Comparison of ENCODE assay signal across 18 mouse cellular contexts in the genomic region with DNA sequence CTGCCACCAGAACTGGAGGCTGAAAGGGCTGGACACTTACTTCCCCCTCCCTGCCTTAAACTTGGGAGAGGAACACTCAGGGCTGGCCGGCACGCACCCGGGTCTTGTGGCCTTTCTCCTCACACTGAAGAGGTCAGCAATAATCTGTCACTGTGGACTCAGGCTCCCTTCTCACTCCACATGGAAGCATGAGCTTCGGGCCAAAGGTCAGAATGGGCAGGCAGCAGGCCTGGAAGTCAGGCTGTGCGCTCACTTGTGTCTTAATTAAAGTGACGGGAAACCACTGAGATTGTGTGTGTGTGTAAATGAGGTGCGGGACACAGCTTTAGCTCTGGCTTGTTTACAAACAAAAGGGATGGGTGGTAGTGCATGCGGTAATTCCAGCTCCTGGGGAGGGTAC. TPM values are rescaled to one million over a fixed set of nuclear protein-coding genes. Genes with fewer than 3 reads are reported as not detected.
DNase-seq lines count a peak whose midpoint lies in the region; ATAC-seq and TF ChIP-seq lines count a peak whose summit lies in the region.
"Had no signal": no experiment of that assay in that cellular context is flagged by ENCODE, and none has a peak within 500 bp of the region (broad histone marks: within the 10 kb centered on the region; RNA-seq: fewer than 3 reads in every experiment).

No protein-coding gene starts in this region.

- no peak for DNase-seq in G1E (ENCODE audit: low spot score)
- DNase-seq in kidney, adult 2 months: peak; percentile 91
- DNase-seq in liver, embryonic 13.5 days: no peak
- no peak for DNase-seq in urinary bladder, adult 2 months (ENCODE audit: low spot score)
- DNase-seq: B cell, adult 2 months; cerebellum, postnatal 10 days; heart, adult 11 months; thymus, postnatal 14 days had no signal

- no peak overlapping the region for H3K4me3 ChIP-seq in forebrain, embryonic 13.5 days
- no peak overlapping the region for H3K4me3 ChIP-seq in forebrain, embryonic 12.5 days (replicated peaks)
- H3K4me3 ChIP-seq in G1E (ENCODE audit: low read depth, low read length): peak overlapping the region; percentile 40; the same call in 1 of the 2 replicates
- no peak overlapping the region for H3K4me3 ChIP-seq in kidney, adult 2 months (ENCODE audit: insufficient read depth, low read depth, low read length)
- H3K4me3 ChIP-seq in liver, embryonic 13.5 days (replicated peaks): no peak overlapping the region
- H3K4me3 ChIP-seq: embryonic facial prominence, embryonic 13.5 days; hindbrain, embryonic 13.5 days; lung, embryonic 15.5 days; stomach, embryonic 15.5 days had no signal

- 78% methylated on average over 8 of the region's 8 CpGs for WGBS in forebrain, embryonic 13.5 days
- WGBS in forebrain, embryonic 12.5 days: 75% methylated on average over 8 of the region's 8 CpGs
- WGBS in kidney, adult 2 months: 42% methylated on average over 8 of the region's 8 CpGs
- WGBS in liver, embryonic 13.5 days (ENCODE audit: insufficient replicate concordance): 79% methylated on average over 8 of the region's 8 CpGs

- no peak for TF ChIP-seq CTCF in G1E (IDR thresholded peaks at IDR 0.05; ENCODE audit: low read depth, low read length)
- TF ChIP-seq CTCF in kidney, adult 2 months (conservative IDR thresholded peaks at IDR 0.05; ENCODE audit: insufficient read depth, insufficient read length, low read depth, low read length): no peak

- no peak overlapping the region for H3K27ac ChIP-seq in forebrain, embryonic 13.5 days
- H3K27ac ChIP-seq in forebrain, embryonic 12.5 days: no peak overlapping the region
- H3K27ac ChIP-seq in kidney, adult 2 months (ENCODE audit: insufficient read depth, low read depth, low read length): peak overlapping the region; percentile 66
- H3K27ac ChIP-seq in liver, embryonic 13.5 days: peak overlapping the region; percentile 45
- H3K27ac ChIP-seq: embryonic facial prominence, embryonic 13.5 days; hindbrain, embryonic 13.5 days; lung, embryonic 15.5 days; stomach, embryonic 15.5 days had no signal

- H3K27me3 ChIP-seq in forebrain, embryonic 13.5 days: no peaks in the 10 kb centered on the region
- no peaks in the 10 kb centered on the region for H3K27me3 ChIP-seq in forebrain, embryonic 12.5 days
- no peaks in the 10 kb centered on the region for H3K27me3 ChIP-seq in G1E (ENCODE audit: insufficient read depth, low read length)
- no peaks in the 10 kb centered on the region for H3K27me3 ChIP-seq in kidney, adult 2 months (replicated peaks; ENCODE audit: control insufficient read depth, insufficient read depth, low read length)
- no peaks in the 10 kb centered on the region for H3K27me3 ChIP-seq in liver, embryonic 13.5 days
- H3K27me3 ChIP-seq: embryonic facial prominence, embryonic 13.5 days; hindbrain, embryonic 13.5 days; lung, embryonic 15.5 days; stomach, embryonic 15.5 days had no signal

- peaks cover 57% of the 10 kb centered on the region for H3K36me3 ChIP-seq in forebrain, embryonic 13.5 days (ENCODE audit: poor library complexity, severe bottlenecking)
- H3K36me3 ChIP-seq in forebrain, embryonic 12.5 days (replicated peaks): peaks cover 56% of the 10 kb centered on the region
- H3K36me3 ChIP-seq in G1E (replicated peaks): peaks cover 79% of the 10 kb centered on the region
- no peaks in the 10 kb centered on the region for H3K36me3 ChIP-seq in kidney, adult 2 months (ENCODE audit: control insufficient read depth, insufficient read depth, low read length)
- H3K36me3 ChIP-seq in liver, embryonic 13.5 days: peaks cover 68% of the 10 kb centered on the region

- H3K4me1 ChIP-seq in forebrain, embryonic 13.5 days: peaks cover 58% of the 10 kb centered on the region
- H3K4me1 ChIP-seq in forebrain, embryonic 12.5 days: peaks cover 50% of the 10 kb centered on the region
- peaks cover 84% of the 10 kb centered on the region for H3K4me1 ChIP-seq in G1E (ENCODE audit: insufficient read depth, low read depth, low read length)
- peaks cover 29% of the 10 kb centered on the region for H3K4me1 ChIP-seq in kidney, adult 2 months (ENCODE audit: control insufficient read depth, insufficient read depth, low read length)
- H3K4me1 ChIP-seq in liver, embryonic 13.5 days (replicated peaks): peaks cover 89% of the 10 kb centered on the region

- ATAC-seq in forebrain, embryonic 13.5 days: no peak
- ATAC-seq in forebrain, embryonic 12.5 days (ENCODE audit: low FRiP score): no peak
- no peak for ATAC-seq in G1E (ENCODE audit: extremely low read depth, insufficient number of reproducible peaks, low FRiP score, poor library complexity, severe bottlenecking)
- no peak for ATAC-seq in liver, embryonic 13.5 days (ENCODE audit: low read depth)
- ATAC-seq in megakaryocyte-erythroid progenitor cell, adult 5-6 weeks (replicated peaks; ENCODE audit: low FRiP score, low TSS enrichment, poor library complexity, severe bottlenecking): no peak
- ATAC-seq: forebrain, embryonic 14.5 days had no signal

- no peaks in the 10 kb centered on the region for H3K9me3 ChIP-seq in forebrain, embryonic 13.5 days (replicated peaks)
- H3K9me3 ChIP-seq in forebrain, embryonic 12.5 days: no peaks in the 10 kb centered on the region
- H3K9me3 ChIP-seq in G1E (replicated peaks): no peaks in the 10 kb centered on the region
- no peaks in the 10 kb centered on the region for H3K9me3 ChIP-seq in liver, embryonic 13.5 days (replicated peaks)
- H3K9me3 ChIP-seq: embryonic facial prominence, embryonic 13.5 days; hindbrain, embryonic 13.5 days; lung, embryonic 15.5 days; stomach, embryonic 15.5 days had no signal

- 0 out of 2 replicates have a peak overlapping the region, but pooled peaks have one; percentile 21 for H3K9ac ChIP-seq in forebrain, embryonic 13.5 days
- no peak overlapping the region for H3K9ac ChIP-seq in forebrain, embryonic 12.5 days
- H3K9ac ChIP-seq in liver, embryonic 13.5 days: peak overlapping the region; percentile 24; the same call in 1 of the 2 replicates
- H3K9ac ChIP-seq: embryonic facial prominence, embryonic 13.5 days; hindbrain, embryonic 13.5 days; lung, embryonic 15.5 days; stomach, embryonic 15.5 days had no signal

- no peak overlapping the region for H3K4me2 ChIP-seq in forebrain, embryonic 13.5 days
- no peak overlapping the region for H3K4me2 ChIP-seq in forebrain, embryonic 12.5 days
- no peak overlapping the region for H3K4me2 ChIP-seq in liver, embryonic 13.5 days
- H3K4me2 ChIP-seq: embryonic facial prominence, embryonic 13.5 days; hindbrain, embryonic 13.5 days; lung, embryonic 15.5 days; stomach, embryonic 15.5 days had no signal

- TF ChIP-seq POLR2A in kidney, adult 2 months (IDR thresholded peaks at IDR 0.05; ENCODE audit: low read depth, low read length): no peak

RNA-seq across cellular contexts. Expression of gene Elovl1, which starts 4.4 kb away (rescaled TPM):
- 24.1 and 24.3 TPM in 2 replicates for polyA plus RNA-seq in forebrain, embryonic 13.5 days (2015; fragmentation: Nextera tagmentation; extraction: Ambion mirVana)
- polyA plus RNA-seq in forebrain, embryonic 12.5 days (2016; fragmentation: Nextera tagmentation; extraction: Ambion mirVana): 27.7 and 30.1 TPM in 2 replicates
- 95.3 and 122 TPM in 2 replicates for total RNA-seq in G1E (2014; fragmentation: Nextera tagmentation)
- total RNA-seq in G1E (2017): 117 and 138 TPM in 2 replicates
- polyA plus RNA-seq in G1E (2012): 82.4 and 98.1 TPM in 2 replicates
- polyA plus RNA-seq in kidney, adult 2 months (2012; rRNA removed): 303 and 333 TPM in 2 replicates
- polyA plus RNA-seq in liver, embryonic 13.5 days (2015; fragmentation: Nextera tagmentation; extraction: Ambion mirVana): 106 and 107 TPM in 2 replicates
- polyA plus RNA-seq in urinary bladder, adult 2 months (2012; rRNA removed): 167 and 193 TPM in 2 replicates
- 118 and 128 TPM in 2 replicates for total RNA-seq in megakaryocyte-erythroid progenitor cell, adult 5-6 weeks (2014; fragmentation: Nextera tagmentation)
- 62.4 and 72.5 TPM in 2 replicates for total RNA-seq in megakaryocyte-erythroid progenitor cell, adult 5-6 weeks (2017)

RNA-seq across cellular contexts. Expression of gene Cdc20, which starts 4.8 kb away (rescaled TPM):
- 251 and 259 TPM in 2 replicates for polyA plus RNA-seq in forebrain, embryonic 13.5 days (2015; fragmentation: Nextera tagmentation; extraction: Ambion mirVana)
- polyA plus RNA-seq in forebrain, embryonic 12.5 days (2016; fragmentation: Nextera tagmentation; extraction: Ambion mirVana): 299 and 306 TPM in 2 replicates
- 43.7 and 52.5 TPM in 2 replicates for total RNA-seq in G1E (2014; fragmentation: Nextera tagmentation)
- total RNA-seq in G1E (2017): 86.2 and 97.4 TPM in 2 replicates
- 153 and 175 TPM in 2 replicates for polyA plus RNA-seq in G1E (2012)
- polyA plus RNA-seq in kidney, adult 2 months (2012; rRNA removed): 3.1 and 3.6 TPM in 2 replicates
- 210 and 211 TPM in 2 replicates for polyA plus RNA-seq in liver, embryonic 13.5 days (2015; fragmentation: Nextera tagmentation; extraction: Ambion mirVana)
- polyA plus RNA-seq in urinary bladder, adult 2 months (2012; rRNA removed): 5.5 and 7.2 TPM in 2 replicates
- total RNA-seq in megakaryocyte-erythroid progenitor cell, adult 5-6 weeks (2014; fragmentation: Nextera tagmentation): 88.4 and 106 TPM in 2 replicates
- 63.2 and 101 TPM in 2 replicates for total RNA-seq in megakaryocyte-erythroid progenitor cell, adult 5-6 weeks (2017)

RNA-seq across cellular contexts. Expression of gene Med8, which starts 23.2 kb away (rescaled TPM):
- polyA plus RNA-seq in forebrain, embryonic 13.5 days (2015; fragmentation: Nextera tagmentation; extraction: Ambion mirVana): 143 and 144 TPM in 2 replicates
- polyA plus RNA-seq in forebrain, embryonic 12.5 days (2016; fragmentation: Nextera tagmentation; extraction: Ambion mirVana): 144 and 154 TPM in 2 replicates
- 73.5 and 87.0 TPM in 2 replicates for total RNA-seq in G1E (2014; fragmentation: Nextera tagmentation)
- total RNA-seq in G1E (2017): 124 and 133 TPM in 2 replicates
- 43.4 and 45.0 TPM in 2 replicates for polyA plus RNA-seq in G1E (2012)
- polyA plus RNA-seq in kidney, adult 2 months (2012; rRNA removed): 27.6 and 31.0 TPM in 2 replicates
- 97.4 and 107 TPM in 2 replicates for polyA plus RNA-seq in liver, embryonic 13.5 days (2015; fragmentation: Nextera tagmentation; extraction: Ambion mirVana)
- polyA plus RNA-seq in urinary bladder, adult 2 months (2012; rRNA removed): 61.8 and 80.6 TPM in 2 replicates
- 91.0 and 111 TPM in 2 replicates for total RNA-seq in megakaryocyte-erythroid progenitor cell, adult 5-6 weeks (2014; fragmentation: Nextera tagmentation)
- 70.2 and 96.7 TPM in 2 replicates for total RNA-seq in megakaryocyte-erythroid progenitor cell, adult 5-6 weeks (2017)

RNA-seq across cellular contexts. Expression of gene Szt2, which starts 23.3 kb away (rescaled TPM):
- polyA plus RNA-seq in forebrain, embryonic 13.5 days (2015; fragmentation: Nextera tagmentation; extraction: Ambion mirVana): 10.0 and 12.6 TPM in 2 replicates
- polyA plus RNA-seq in forebrain, embryonic 12.5 days (2016; fragmentation: Nextera tagmentation; extraction: Ambion mirVana): 15.4 and 15.9 TPM in 2 replicates
- 28.3 and 28.5 TPM in 2 replicates for total RNA-seq in G1E (2014; fragmentation: Nextera tagmentation)
- 5.2 and 6.2 TPM in 2 replicates for total RNA-seq in G1E (2017)
- polyA plus RNA-seq in G1E (2012): 64.3 and 82.7 TPM in 2 replicates
- 20.1 and 23.7 TPM in 2 replicates for polyA plus RNA-seq in kidney, adult 2 months (2012; rRNA removed)
- polyA plus RNA-seq in liver, embryonic 13.5 days (2015; fragmentation: Nextera tagmentation; extraction: Ambion mirVana): 2.0 TPM in 2 replicates
- 13.4 and 20.7 TPM in 2 replicates for polyA plus RNA-seq in urinary bladder, adult 2 months (2012; rRNA removed)
- 26.4 and 29.1 TPM in 2 replicates for total RNA-seq in megakaryocyte-erythroid progenitor cell, adult 5-6 weeks (2014; fragmentation: Nextera tagmentation)
- total RNA-seq in megakaryocyte-erythroid progenitor cell, adult 5-6 weeks (2017): 4.3 and 17.6 TPM in 2 replicates

RNA-seq across cellular contexts. Expression of gene Mpl, which starts 25.0 kb away (rescaled TPM):
- 0.08 and 0.37 TPM in 2 replicates for polyA plus RNA-seq in forebrain, embryonic 13.5 days (2015; fragmentation: Nextera tagmentation; extraction: Ambion mirVana)
- polyA plus RNA-seq in forebrain, embryonic 12.5 days (2016; fragmentation: Nextera tagmentation; extraction: Ambion mirVana): 0.37 and 0.95 TPM in 2 replicates
- total RNA-seq in G1E (2014; fragmentation: Nextera tagmentation) (not detected in 2 replicates), G1E (2017) (0.06 and 1.0 TPM in 2 replicates)
- polyA plus RNA-seq in G1E (2012): 0.03 and 0.05 TPM in 2 replicates
- polyA plus RNA-seq in kidney, adult 2 months (2012; rRNA removed): 0.03 and 0.11 TPM in 2 replicates
- polyA plus RNA-seq in liver, embryonic 13.5 days (2015; fragmentation: Nextera tagmentation; extraction: Ambion mirVana): 10.8 and 10.9 TPM in 2 replicates
- polyA plus RNA-seq in urinary bladder, adult 2 months (2012; rRNA removed): 0.06 TPM in 2 replicates
- 2.3 and 5.7 TPM in 2 replicates for total RNA-seq in megakaryocyte-erythroid progenitor cell, adult 5-6 weeks (2014; fragmentation: Nextera tagmentation)
- 0.47 and 1.7 TPM in 2 replicates for total RNA-seq in megakaryocyte-erythroid progenitor cell, adult 5-6 weeks (2017)
- total RNA-seq: monocyte, adult 5-6 weeks had no signal
- polyA plus RNA-seq: neural tube, embryonic 14.5 days had no signal

Comparison
In these comparisons a context has a peak if more than half of its experiments do, and no peak if none do; other contexts are left out.
1. H3K27ac ChIP-seq: peak in kidney, adult 2 months (single experiment) and liver, embryonic 13.5 days (single experiment); none in forebrain, embryonic 13.5 days (single experiment) and forebrain, embryonic 12.5 days (single experiment).
2. RNA of gene Cdc20, which starts 4.8 kb away (polyA plus RNA-seq): 299 to 306 TPM in forebrain, embryonic 12.5 days, 251 to 259 TPM in forebrain, embryonic 13.5 days, 210 to 211 TPM in liver, embryonic 13.5 days and 153 to 175 TPM in G1E; 5.5 to 7.2 TPM in urinary bladder, adult 2 months and 3.1 to 3.6 TPM in kidney, adult 2 months; every median in the first group is over 10 times any median in the second.